Mouse (Mus musculus) liver, embryonic 16.5 days (tissue): ENCODE data around the gene Sipa1l2. TPM values are rescaled to one million over a fixed set of nuclear protein-coding genes. Genes with fewer than 3 reads are reported as not detected.

Source experiments
- ATAC-seq: fragments of 200-750 bp; cut with Nextera tagmentation; 2 replicates; pipeline ENCODE4 v1.8.0; 2017; ENCODE audit warnings: low read depth, mild to moderate bottlenecking, moderate number of reproducible peaks, moderate library complexity
- H3K27ac ChIP-seq: fragments of 300-500 bp; sonication (generic); 2 replicates; pipeline ENCODE4 v1.5.1; 2014; ENCODE audit warnings: mild to moderate bottlenecking, low read length
- H3K27me3 ChIP-seq: fragments of 300-500 bp; sonication (generic); 2 replicates; pipeline ENCODE4 v1.6.1; 2014; ENCODE audit warnings: low read depth, low read length, mixed read lengths; ENCODE audit not compliant: control insufficient read depth, insufficient read depth
- H3K36me3 ChIP-seq: fragments of 300-500 bp; sonication (generic); 2 replicates; pipeline ENCODE4 v1.6.1; 2014; ENCODE audit warnings: mild to moderate bottlenecking; ENCODE audit not compliant: control insufficient read depth, insufficient read depth
- H3K4me1 ChIP-seq: fragments of 300-500 bp; sonication (generic); 2 replicates; pipeline ENCODE4 v1.6.1; 2014; ENCODE audit warnings: low read depth, low read length, mixed read lengths; ENCODE audit not compliant: control insufficient read depth
- H3K4me2 ChIP-seq: fragments of 300-500 bp; sonication (generic); 2 replicates; pipeline ENCODE4 v1.6.1; 2014; ENCODE audit warnings: low read depth, low read length, mixed read lengths
- H3K4me3 ChIP-seq: fragments of 300-500 bp; sonication (generic); 2 replicates; pipeline ENCODE4 v1.5.1; 2014; ENCODE audit warnings: low read depth, mild to moderate bottlenecking, low read length
- H3K9ac ChIP-seq: fragments of 300-500 bp; sonication (generic); 2 replicates; pipeline ENCODE4 v1.6.1; 2014; ENCODE audit warnings: low read depth, low read length
- H3K9me3 ChIP-seq: fragments of 300-500 bp; sonication (generic); replicated peaks from 2 replicates; pipeline ENCODE4 v1.6.1; 2016; ENCODE audit warnings: low read length; ENCODE audit not compliant: control insufficient read depth
- WGBS: fragments of 180-500 bp; shearing (Covaris S2); extraction: QIAGEN DNeasy Blood & Tissue Kit; methylation state at CpG from one replicate; pipeline ENCODE4 v1.1.7; 2014; ENCODE audit not compliant: insufficient replicate concordance; 5-methylcytosine and 5-hydroxymethylcytosine counted together
- polyA plus RNA-seq: library from polyadenylated mRNA; unstranded; fragments of >200 nt; fragmentation: Nextera tagmentation; extraction: Ambion mirVana; gene quantifications from 2 replicates; pipeline ENCODE4 v1.2.1, GENCODE M21; 2015

The Sipa1l2 gene
- polyA plus RNA-seq, 1 experiment from 2014 or later: 1.1 TPM

- Histone ChIP-seq H3K4me3 (no peak overlapping the region), H3K4me1 (no peaks in the 10 kb centered on the region), H3K9ac (no peak overlapping the region), H3K27me3 (no peaks in the 10 kb centered on the region), H3K36me3 (no peaks in the 10 kb centered on the region), H3K27ac (no peak overlapping the region), H3K9me3 (no peaks in the 10 kb centered on the region), H3K4me2 (no peak overlapping the region)
- ATAC-seq: no peak
- 73% methylated on average over 5 of the region's 5 CpGs for WGBS
Measured at GRCm38 (mm10) chr8:125482491-125483096, 87.0 kb downstream of the Sipa1l2 start.

- WGBS: 68% methylated on average over 12 of the region's 12 CpGs
- ATAC-seq: no peak
- H3K36me3 ChIP-seq: no peaks in the 10 kb centered on the region
- no peaks in the 10 kb centered on the region for H3K9me3 ChIP-seq
- no peaks in the 10 kb centered on the region for H3K27me3 ChIP-seq
- no peak overlapping the region for H3K27ac ChIP-seq
- no peak overlapping the region for H3K9ac ChIP-seq
- no peaks in the 10 kb centered on the region; the same call in 1 of the 2 replicates for H3K4me1 ChIP-seq
- H3K4me3 ChIP-seq: no peak overlapping the region
- H3K4me2 ChIP-seq: no peak overlapping the region
Measured at GRCm38 (mm10) chr8:125474876-125475275, 94.7 kb downstream of the Sipa1l2 start.

- no peak overlapping the region for H3K4me2 ChIP-seq
- H3K4me3 ChIP-seq: no peak overlapping the region
- no peaks in the 10 kb centered on the region for H3K9me3 ChIP-seq
- no peaks in the 10 kb centered on the region; the same call in 1 of the 2 replicates for H3K4me1 ChIP-seq
- 63% methylated on average over 9 of the region's 9 CpGs for WGBS
- no peak overlapping the region for H3K27ac ChIP-seq
- no peak overlapping the region for H3K9ac ChIP-seq
- no peaks in the 10 kb centered on the region for H3K36me3 ChIP-seq
- ATAC-seq: no peak
- no peaks in the 10 kb centered on the region for H3K27me3 ChIP-seq
Measured at GRCm38 (mm10) chr8:125471374-125471773, 98.2 kb downstream of the Sipa1l2 start.

GRCm38 (mm10) chr8:125465156-125465821, 104.3 kb downstream of the Sipa1l2 start:
- Histone ChIP-seq H3K9ac (no peak overlapping the region), H3K4me2 (no peak overlapping the region), H3K4me3 (no peak overlapping the region), H3K27ac (no peak overlapping the region), H3K36me3 (no peaks in the 10 kb centered on the region), H3K9me3 (no peaks in the 10 kb centered on the region), H3K27me3 (no peaks in the 10 kb centered on the region), H3K4me1 (no peaks in the 10 kb centered on the region)
- no peak for ATAC-seq
- 61% methylated on average over 6 of the region's 6 CpGs for WGBS

- no peaks in the 10 kb centered on the region for H3K36me3 ChIP-seq
- WGBS: 76% methylated on average over 7 of the region's 7 CpGs
- H3K27ac ChIP-seq: no peak overlapping the region
- no peak for ATAC-seq
- H3K4me1 ChIP-seq: no peaks in the 10 kb centered on the region
- H3K4me2 ChIP-seq: no peak overlapping the region
- no peak overlapping the region for H3K4me3 ChIP-seq
- no peak overlapping the region for H3K9ac ChIP-seq
- no peaks in the 10 kb centered on the region for H3K9me3 ChIP-seq
- H3K27me3 ChIP-seq: no peaks in the 10 kb centered on the region
Measured at GRCm38 (mm10) chr8:125462901-125463300, 106.7 kb downstream of the Sipa1l2 start.

GRCm38 (mm10) chr8:125461504-125461903, 108.1 kb downstream of the Sipa1l2 start:
- Histone ChIP-seq H3K9ac (no peak overlapping the region), H3K4me2 (no peak overlapping the region), H3K9me3 (no peaks in the 10 kb centered on the region), H3K27ac (no peak overlapping the region), H3K27me3 (no peaks in the 10 kb centered on the region), H3K36me3 (no peaks in the 10 kb centered on the region), H3K4me1 (no peaks in the 10 kb centered on the region), H3K4me3 (no peak overlapping the region)
- 67% methylated on average over 1 of the region's 1 CpGs for WGBS
- no peak for ATAC-seq

- no peak overlapping the region for H3K4me3 ChIP-seq
- no peaks in the 10 kb centered on the region for H3K27me3 ChIP-seq
- H3K4me2 ChIP-seq: no peak overlapping the region
- H3K4me1 ChIP-seq: no peaks in the 10 kb centered on the region
- ATAC-seq: no peak
- 61% methylated on average over 6 of the region's 6 CpGs for WGBS
- no peak overlapping the region for H3K27ac ChIP-seq
- H3K36me3 ChIP-seq: no peaks in the 10 kb centered on the region
- H3K9me3 ChIP-seq: no peaks in the 10 kb centered on the region
- no peak overlapping the region for H3K9ac ChIP-seq
Measured at GRCm38 (mm10) chr8:125460602-125461001, 109.0 kb downstream of the Sipa1l2 start.

GRCm38 (mm10) chr8:125449048-125449447, 120.6 kb downstream of the Sipa1l2 start:
- H3K4me1 ChIP-seq: no peaks in the 10 kb centered on the region; the same call in 1 of the 2 replicates
- H3K27me3 ChIP-seq: no peaks in the 10 kb centered on the region
- no peak overlapping the region for H3K4me3 ChIP-seq
- 56% methylated on average over 6 of the region's 6 CpGs for WGBS
- no peak overlapping the region for H3K27ac ChIP-seq
- H3K9ac ChIP-seq: no peak overlapping the region
- H3K9me3 ChIP-seq: no peaks in the 10 kb centered on the region
- H3K36me3 ChIP-seq: no peaks in the 10 kb centered on the region
- ATAC-seq: no peak
- no peak overlapping the region for H3K4me2 ChIP-seq

- no peak for ATAC-seq
- WGBS: 79% methylated on average over 14 of the region's 14 CpGs
- Histone ChIP-seq H3K9me3 (no peaks in the 10 kb centered on the region), H3K4me3 (no peak overlapping the region), H3K27me3 (no peaks in the 10 kb centered on the region), H3K4me2 (no peak overlapping the region), H3K27ac (no peak overlapping the region), H3K9ac (no peak overlapping the region), H3K36me3 (no peaks in the 10 kb centered on the region), H3K4me1 (no peaks in the 10 kb centered on the region; the same call in 1 of the 2 replicates)
Measured at GRCm38 (mm10) chr8:125447543-125447942, 122.1 kb downstream of the Sipa1l2 start.
